Mouse (Mus musculus): ENCODE measurements around the gene Eif2a. TPM values are rescaled to one million over a fixed set of nuclear protein-coding genes. Genes with fewer than 3 reads are reported as not detected.

Gene Eif2a
- polyA plus RNA-seq, 1 experiment from 2014 or later = 57.4 TPM

- Histone ChIP-seq H3K9ac (ENCODE audit: low read length) (no peak overlapping the region), H3K4me3 (ENCODE audit: low read depth, low read length) (no peak overlapping the region), H3K4me2 (ENCODE audit: low read depth) (no peak overlapping the region), H3K4me1 (ENCODE audit: control insufficient read depth, insufficient read depth, low read length) (no peaks in the 10 kb centered on the region), H3K9me3 (ENCODE audit: control insufficient read depth, low read length) (no peaks in the 10 kb centered on the region), H3K36me3 (ENCODE audit: control insufficient read depth, insufficient read depth, low read length) (no peaks in the 10 kb centered on the region), H3K27ac (ENCODE audit: low read depth, low read length) (no peak overlapping the region), H3K27me3 (ENCODE audit: control insufficient read depth, insufficient read depth, low read length) (no peaks in the 10 kb centered on the region)
- WGBS = 58% methylated on average over 3 of the region's 3 CpGs
- DNase-seq (ENCODE audit: low spot score) (no peak), ATAC-seq (ENCODE audit: insufficient read depth, low FRiP score, low TSS enrichment) (no peak)
Observed at GRCm38 (mm10) chr3:58503720-58504333, 21.8 kb upstream of the Eif2a start.

GRCm38 (mm10) chr3:58504676-58505075, 20.9 kb upstream of the Eif2a start:
- no peak for DNase-seq (ENCODE audit: low spot score)
- Histone ChIP-seq H3K9me3 (ENCODE audit: control insufficient read depth, low read length) (no peaks in the 10 kb centered on the region), H3K27me3 (ENCODE audit: control insufficient read depth, insufficient read depth, low read length) (no peaks in the 10 kb centered on the region), H3K4me3 (ENCODE audit: low read depth, low read length) (no peak overlapping the region), H3K27ac (ENCODE audit: low read depth, low read length) (no peak overlapping the region), H3K36me3 (ENCODE audit: control insufficient read depth, insufficient read depth, low read length) (no peaks in the 10 kb centered on the region), H3K4me1 (ENCODE audit: control insufficient read depth, insufficient read depth, low read length) (no peaks in the 10 kb centered on the region), H3K4me2 (ENCODE audit: low read depth) (no peak overlapping the region), H3K9ac (ENCODE audit: low read length) (no peak overlapping the region)
- ATAC-seq (ENCODE audit: insufficient read depth, low FRiP score, low TSS enrichment) = no peak

- no peak overlapping the region for H3K4me3 ChIP-seq (ENCODE audit: low read depth, low read length)
- no peaks in the 10 kb centered on the region for H3K9me3 ChIP-seq (ENCODE audit: control insufficient read depth, low read length)
- H3K4me1 ChIP-seq (ENCODE audit: control insufficient read depth, insufficient read depth, low read length) = no peaks in the 10 kb centered on the region
- no peaks in the 10 kb centered on the region for H3K27me3 ChIP-seq (ENCODE audit: control insufficient read depth, insufficient read depth, low read length)
- no peak overlapping the region for H3K27ac ChIP-seq (ENCODE audit: low read depth, low read length)
- WGBS = 86% methylated on average over 7 of the region's 7 CpGs
- no peak for DNase-seq (ENCODE audit: low spot score)
- no peak overlapping the region for H3K9ac ChIP-seq (ENCODE audit: low read length)
- H3K36me3 ChIP-seq (ENCODE audit: control insufficient read depth, insufficient read depth, low read length) = no peaks in the 10 kb centered on the region
- ATAC-seq (ENCODE audit: insufficient read depth, low FRiP score, low TSS enrichment) = no peak
- H3K4me2 ChIP-seq (ENCODE audit: low read depth) = no peak overlapping the region
Observed at GRCm38 (mm10) chr3:58508020-58508750, 17.4 kb upstream of the Eif2a start.

GRCm38 (mm10) chr3:58511581-58511980, 14.0 kb upstream of the Eif2a start:
- H3K27me3 ChIP-seq (ENCODE audit: control insufficient read depth, insufficient read depth, low read length) = no peaks in the 10 kb centered on the region
- DNase-seq (ENCODE audit: low spot score) = no peak

GRCm38 (mm10) chr3:58512740-58513139, 12.9 kb upstream of the Eif2a start:
- H3K27me3 ChIP-seq (ENCODE audit: control insufficient read depth, insufficient read depth, low read length) = no peaks in the 10 kb centered on the region
- no peak overlapping the region for H3K9ac ChIP-seq (ENCODE audit: low read length)
- DNase-seq (ENCODE audit: low spot score) (no peak), ATAC-seq (ENCODE audit: insufficient read depth, low FRiP score, low TSS enrichment) (no peak)
- 82% methylated on average over 3 of the region's 3 CpGs for WGBS
- H3K4me1 ChIP-seq (ENCODE audit: control insufficient read depth, insufficient read depth, low read length) = no peaks in the 10 kb centered on the region
- no peaks in the 10 kb centered on the region for H3K9me3 ChIP-seq (ENCODE audit: control insufficient read depth, low read length)
- H3K27ac ChIP-seq (ENCODE audit: low read depth, low read length) = no peak overlapping the region
- H3K36me3 ChIP-seq (ENCODE audit: control insufficient read depth, insufficient read depth, low read length) = no peaks in the 10 kb centered on the region
- H3K4me3 ChIP-seq (ENCODE audit: low read depth, low read length) = no peak overlapping the region
- no peak overlapping the region for H3K4me2 ChIP-seq (ENCODE audit: low read depth)

More at GRCm38 (mm10) chr3:58511581-58511980, 14.0 kb upstream of the Eif2a start:
- no peak overlapping the region for H3K27ac ChIP-seq (ENCODE audit: low read depth, low read length)
- no peaks in the 10 kb centered on the region for H3K4me1 ChIP-seq (ENCODE audit: control insufficient read depth, insufficient read depth, low read length)
- no peak for ATAC-seq (ENCODE audit: insufficient read depth, low FRiP score, low TSS enrichment)
- H3K9ac ChIP-seq (ENCODE audit: low read length) = no peak overlapping the region
- H3K4me2 ChIP-seq (ENCODE audit: low read depth) = no peak overlapping the region
- H3K9me3 ChIP-seq (ENCODE audit: control insufficient read depth, low read length) = no peaks in the 10 kb centered on the region
- no peaks in the 10 kb centered on the region for H3K36me3 ChIP-seq (ENCODE audit: control insufficient read depth, insufficient read depth, low read length)
- H3K4me3 ChIP-seq (ENCODE audit: low read depth, low read length) = no peak overlapping the region

GRCm38 (mm10) chr3:58513483-58513882, 12.1 kb upstream of the Eif2a start:
- H3K9ac ChIP-seq (ENCODE audit: low read length) = no peak overlapping the region
- no peak for DNase-seq (ENCODE audit: low spot score)
- H3K27ac ChIP-seq (ENCODE audit: low read depth, low read length) = no peak overlapping the region
- WGBS = 79% methylated on average over 4 of the region's 4 CpGs
- H3K36me3 ChIP-seq (ENCODE audit: control insufficient read depth, insufficient read depth, low read length) = no peaks in the 10 kb centered on the region
- H3K4me1 ChIP-seq (ENCODE audit: control insufficient read depth, insufficient read depth, low read length) = no peaks in the 10 kb centered on the region
- ATAC-seq (ENCODE audit: insufficient read depth, low FRiP score, low TSS enrichment) = no peak
- no peaks in the 10 kb centered on the region for H3K27me3 ChIP-seq (ENCODE audit: control insufficient read depth, insufficient read depth, low read length)
- no peaks in the 10 kb centered on the region for H3K9me3 ChIP-seq (ENCODE audit: control insufficient read depth, low read length)
- H3K4me3 ChIP-seq (ENCODE audit: low read depth, low read length) = no peak overlapping the region
- H3K4me2 ChIP-seq (ENCODE audit: low read depth) = no peak overlapping the region

GRCm38 (mm10) chr3:58515947-58516601, 9.5 kb upstream of the Eif2a start:
- ATAC-seq (ENCODE audit: insufficient read depth, low FRiP score, low TSS enrichment) = no peak
- no peak overlapping the region for H3K9ac ChIP-seq (ENCODE audit: low read length)
- no peak overlapping the region for H3K4me3 ChIP-seq (ENCODE audit: low read depth, low read length)
- H3K4me1 ChIP-seq (ENCODE audit: control insufficient read depth, insufficient read depth, low read length) = no peaks in the 10 kb centered on the region
- no peak for DNase-seq (ENCODE audit: low spot score)
- no peaks in the 10 kb centered on the region for H3K27me3 ChIP-seq (ENCODE audit: control insufficient read depth, insufficient read depth, low read length)
- H3K27ac ChIP-seq (ENCODE audit: low read depth, low read length) = no peak overlapping the region
- WGBS = 90% methylated on average over 1 of the region's 1 CpGs
- no peaks in the 10 kb centered on the region for H3K9me3 ChIP-seq (ENCODE audit: control insufficient read depth, low read length)
- no peak overlapping the region for H3K4me2 ChIP-seq (ENCODE audit: low read depth)
- no peaks in the 10 kb centered on the region for H3K36me3 ChIP-seq (ENCODE audit: control insufficient read depth, insufficient read depth, low read length)

GRCm38 (mm10) chr3:58516602-58516976, 9.0 kb upstream of the Eif2a start:
- H3K4me3 ChIP-seq (ENCODE audit: low read depth, low read length) = no peak overlapping the region
- peaks cover 2% of the 10 kb centered on the region; the same call in 1 of the 2 replicates for H3K36me3 ChIP-seq (ENCODE audit: control insufficient read depth, insufficient read depth, low read length)
- no peak overlapping the region for H3K27ac ChIP-seq (ENCODE audit: low read depth, low read length)
- ATAC-seq (ENCODE audit: insufficient read depth, low FRiP score, low TSS enrichment) (no peak), DNase-seq (ENCODE audit: low spot score) (no peak)
- H3K27me3 ChIP-seq (ENCODE audit: control insufficient read depth, insufficient read depth, low read length) = no peaks in the 10 kb centered on the region
- no peak overlapping the region for H3K9ac ChIP-seq (ENCODE audit: low read length)
- no peaks in the 10 kb centered on the region for H3K9me3 ChIP-seq (ENCODE audit: control insufficient read depth, low read length)
- H3K4me1 ChIP-seq (ENCODE audit: control insufficient read depth, insufficient read depth, low read length) = no peaks in the 10 kb centered on the region
- WGBS = 79% methylated on average over 7 of the region's 7 CpGs
- no peak overlapping the region for H3K4me2 ChIP-seq (ENCODE audit: low read depth)

GRCm38 (mm10) chr3:58517258-58517657, 8.4 kb upstream of the Eif2a start:
- no peak for ATAC-seq (ENCODE audit: insufficient read depth, low FRiP score, low TSS enrichment)
- Histone ChIP-seq H3K36me3 (ENCODE audit: control insufficient read depth, insufficient read depth, low read length) (peaks cover 2% of the 10 kb centered on the region; the same call in 1 of the 2 replicates), H3K4me1 (ENCODE audit: control insufficient read depth, insufficient read depth, low read length) (no peaks in the 10 kb centered on the region), H3K9ac (ENCODE audit: low read length) (no peak overlapping the region), H3K27me3 (ENCODE audit: control insufficient read depth, insufficient read depth, low read length) (no peaks in the 10 kb centered on the region), H3K4me2 (ENCODE audit: low read depth) (no peak overlapping the region), H3K9me3 (ENCODE audit: control insufficient read depth, low read length) (no peaks in the 10 kb centered on the region), H3K4me3 (ENCODE audit: low read depth, low read length) (no peak overlapping the region), H3K27ac (ENCODE audit: low read depth, low read length) (no peak overlapping the region)
- WGBS = 65% methylated on average over 5 of the region's 5 CpGs
- no peak for DNase-seq (ENCODE audit: low spot score)
